ENCODE assay signal across 19 mouse cellular contexts in the genomic region with DNA sequence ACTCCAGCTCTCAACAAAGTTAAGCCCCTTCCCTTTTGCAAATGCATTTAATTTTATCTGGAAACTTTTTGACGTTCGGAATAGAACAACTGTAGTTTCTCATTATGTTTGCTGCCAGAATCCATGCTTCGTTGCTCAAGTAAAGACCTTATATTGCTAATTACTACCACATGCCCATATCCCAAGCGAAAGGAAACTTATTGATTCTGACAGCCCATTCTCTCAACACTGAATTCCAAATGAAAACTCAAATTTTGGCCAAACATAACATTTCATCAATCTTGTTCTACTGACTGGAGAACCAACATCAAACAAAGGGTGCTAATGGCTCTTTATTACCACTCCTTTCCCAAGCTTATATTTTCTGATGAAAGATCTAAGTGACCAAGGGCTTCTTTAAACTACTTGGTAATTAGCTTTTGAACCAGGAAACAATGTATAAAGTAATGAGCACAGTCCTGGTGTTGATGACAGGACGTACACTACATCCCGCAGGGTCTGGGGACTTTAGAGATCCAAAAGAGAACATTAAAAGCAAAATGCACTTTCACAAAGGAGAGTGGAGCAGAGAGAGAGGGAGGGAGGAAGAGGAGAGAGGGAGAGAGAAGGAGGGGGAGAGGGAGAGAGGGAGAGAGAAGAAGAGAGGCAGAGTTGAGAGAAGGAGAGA.
DNase-seq lines count a peak whose midpoint lies in the region; ATAC-seq and TF ChIP-seq lines count a peak whose summit lies in the region.
"Had no signal": no experiment of that assay in that cellular context is flagged by ENCODE, and none has a peak within 500 bp of the region (broad histone marks: within the 10 kb centered on the region; RNA-seq: fewer than 3 reads in every experiment).

No protein-coding gene starts in this region.

- no peak overlapping the region for H3K9ac ChIP-seq in intestine, embryonic 14.5 days (ENCODE audit: low read length)
- no peak overlapping the region for H3K9ac ChIP-seq in intestine, postnatal 0 days (ENCODE audit: low read depth, low read length)
- H3K9ac ChIP-seq in embryonic facial prominence, embryonic 11.5 days (replicated peaks; ENCODE audit: low read length) = no peak overlapping the region
- H3K9ac ChIP-seq: hindbrain, embryonic 14.5 days; liver, embryonic 14.5 days; midbrain, embryonic 13.5 days had no signal

- 0 out of 2 replicates have a peak, but pooled peaks cover 2% of the 10 kb centered on the region for H3K4me1 ChIP-seq in intestine, embryonic 14.5 days (replicated peaks; ENCODE audit: control insufficient read depth, insufficient read depth, low read length)
- no peaks in the 10 kb centered on the region for H3K4me1 ChIP-seq in intestine, postnatal 0 days (replicated peaks; ENCODE audit: control insufficient read depth, insufficient read depth, low read length)
- no peaks in the 10 kb centered on the region for H3K4me1 ChIP-seq in embryonic facial prominence, embryonic 11.5 days (ENCODE audit: control insufficient read depth, insufficient read depth, low read length)
- H3K4me1 ChIP-seq: forebrain, embryonic 10.5 days; midbrain, embryonic 13.5 days had no signal

- H3K9me3 ChIP-seq in intestine, embryonic 14.5 days (ENCODE audit: control insufficient read depth, low read length) = no peaks in the 10 kb centered on the region
- H3K9me3 ChIP-seq in intestine, postnatal 0 days (ENCODE audit: control insufficient read depth) = no peaks in the 10 kb centered on the region
- H3K9me3 ChIP-seq in embryonic facial prominence, embryonic 11.5 days (replicated peaks; ENCODE audit: control insufficient read depth, low read length) = no peaks in the 10 kb centered on the region
- H3K9me3 ChIP-seq: forebrain, embryonic 10.5 days; midbrain, embryonic 13.5 days had no signal

- H3K4me2 ChIP-seq in intestine, embryonic 14.5 days (ENCODE audit: low read length) = no peak overlapping the region
- no peak overlapping the region for H3K4me2 ChIP-seq in intestine, postnatal 0 days (replicated peaks; ENCODE audit: low read depth)
- H3K4me2 ChIP-seq in embryonic facial prominence, embryonic 11.5 days (ENCODE audit: low read depth, low read length) = no peak overlapping the region
- H3K4me2 ChIP-seq: hindbrain, embryonic 14.5 days; midbrain, embryonic 13.5 days had no signal

- TF ChIP-seq CTCF in intestine, postnatal 0 days (IDR thresholded peaks at IDR 0.05; ENCODE audit: low read depth) = no peak

- H3K36me3 ChIP-seq in intestine, embryonic 14.5 days (ENCODE audit: control insufficient read depth, insufficient read depth, low read length) = no peaks in the 10 kb centered on the region
- no peaks in the 10 kb centered on the region for H3K36me3 ChIP-seq in intestine, postnatal 0 days (ENCODE audit: control insufficient read depth, insufficient read depth)
- no peaks in the 10 kb centered on the region for H3K36me3 ChIP-seq in embryonic facial prominence, embryonic 11.5 days (replicated peaks; ENCODE audit: control insufficient read depth, insufficient read depth, low read depth, low read length)
- H3K36me3 ChIP-seq: forebrain, embryonic 10.5 days; midbrain, embryonic 13.5 days had no signal

- DNase-seq in intestine, embryonic 14.5 days (ENCODE audit: low spot score) = peak; percentile 7
- peak; percentile 64 for DNase-seq in Muller cell, postnatal 12 days (ENCODE audit: inconsistent ontology term)
- peak; percentile 71 for DNase-seq in embryonic facial prominence, embryonic 11.5 days (ENCODE audit: low spot score)
- peak; percentile 90 for DNase-seq in hindlimb bud, embryonic 11.5 days (ENCODE audit: extremely low spot score, low read depth, low spot score)
- DNase-seq in right cerebral cortex, postnatal 14 days = no peak
- no peak for DNase-seq in right cerebral cortex, adult 18-20 months
- no peak for DNase-seq in spleen, adult 12 weeks (ENCODE audit: low spot score)
- DNase-seq: adrenal gland, postnatal 14 days; cerebellum, adult 11-12 months; gastrocnemius, postnatal 10 days; heart, postnatal 10 days; kidney, adult 11 months; kidney, postnatal 36 days; thymus, adult 2 months had no signal

- H3K27ac ChIP-seq in intestine, embryonic 14.5 days (ENCODE audit: low read depth) = no peak overlapping the region
- H3K27ac ChIP-seq in intestine, postnatal 0 days (ENCODE audit: low read depth, low read length) = no peak overlapping the region
- no peak overlapping the region; the same call in 1 of the 2 replicates for H3K27ac ChIP-seq in embryonic facial prominence, embryonic 11.5 days (replicated peaks; ENCODE audit: low read depth, low read length)
- H3K27ac ChIP-seq: forebrain, embryonic 10.5 days; hindbrain, embryonic 14.5 days; liver, embryonic 14.5 days; midbrain, embryonic 13.5 days had no signal

- whole genome bisulfite sequencing in intestine, embryonic 14.5 days = 74% methylated on average over 6 of the region's 6 CpGs
- WGBS in intestine, postnatal 0 days = 73% methylated on average over 6 of the region's 6 CpGs
- 33% methylated on average over 6 of the region's 6 CpGs for WGBS in embryonic facial prominence, embryonic 11.5 days

- H3K4me3 ChIP-seq in intestine, embryonic 14.5 days (ENCODE audit: low read depth, low read length) = no peak overlapping the region
- no peak overlapping the region for H3K4me3 ChIP-seq in intestine, postnatal 0 days (ENCODE audit: low read depth, low read length)
- H3K4me3 ChIP-seq in embryonic facial prominence, embryonic 11.5 days (ENCODE audit: low read depth, low read length) = no peak overlapping the region
- H3K4me3 ChIP-seq: forebrain, embryonic 10.5 days; midbrain, embryonic 13.5 days had no signal

- no peak for ATAC-seq in intestine, embryonic 14.5 days (replicated peaks; ENCODE audit: low FRiP score, low TSS enrichment, low read depth)
- no peak for ATAC-seq in intestine, postnatal 0 days
- no peak; the same call in 1 of the 2 replicates for ATAC-seq in embryonic facial prominence, embryonic 11.5 days (replicated peaks; ENCODE audit: insufficient number of reproducible peaks, low FRiP score, low TSS enrichment, low read depth)
- ATAC-seq: midbrain, embryonic 13.5 days had no signal

- H3K27me3 ChIP-seq in intestine, embryonic 14.5 days (replicated peaks; ENCODE audit: control insufficient read depth, insufficient read depth, low read length) = no peaks in the 10 kb centered on the region
- H3K27me3 ChIP-seq in intestine, postnatal 0 days (replicated peaks; ENCODE audit: control insufficient read depth, insufficient read depth, low read length) = no peaks in the 10 kb centered on the region
- no peaks in the 10 kb centered on the region for H3K27me3 ChIP-seq in embryonic facial prominence, embryonic 11.5 days (ENCODE audit: control insufficient read depth, insufficient read depth, low read length)
- H3K27me3 ChIP-seq: midbrain, embryonic 13.5 days had no signal

Comparison
In these comparisons a context has a peak if more than half of its experiments do, and no peak if none do; other contexts are left out.
1. DNase-seq: peak in intestine, embryonic 14.5 days (single experiment), Muller cell, postnatal 12 days (single experiment), embryonic facial prominence, embryonic 11.5 days (single experiment) and hindlimb bud, embryonic 11.5 days (single experiment); none in right cerebral cortex, postnatal 14 days (single experiment), right cerebral cortex, adult 18-20 months (single experiment) and spleen, adult 12 weeks (single experiment).